Mouse (Mus musculus): ENCODE measurements around the gene Rab31.

Rab31 gene

DNA sequence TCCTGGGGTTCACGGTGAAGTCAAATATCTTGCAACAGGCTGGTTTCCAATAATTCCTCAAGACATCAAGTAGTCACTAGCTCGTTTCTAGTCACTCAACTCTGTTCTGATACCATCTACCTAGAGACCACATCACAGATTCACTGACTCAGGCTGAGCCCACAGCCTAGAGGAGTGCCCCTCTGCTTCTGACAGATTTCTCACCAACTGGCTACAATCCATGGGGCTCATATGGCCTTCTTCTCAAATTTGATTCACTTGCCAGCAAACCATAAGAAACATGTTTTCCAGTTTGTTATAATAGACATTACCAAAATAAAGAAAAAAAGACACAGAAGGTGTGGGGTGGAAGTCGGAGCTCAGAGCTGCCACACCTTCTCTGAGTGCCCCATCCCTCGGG, 31.0 kb downstream of the Rab31 start:
- DNase-seq (ENCODE audit: extremely low spot score, low read depth, low spot score) = no peak

DNA sequence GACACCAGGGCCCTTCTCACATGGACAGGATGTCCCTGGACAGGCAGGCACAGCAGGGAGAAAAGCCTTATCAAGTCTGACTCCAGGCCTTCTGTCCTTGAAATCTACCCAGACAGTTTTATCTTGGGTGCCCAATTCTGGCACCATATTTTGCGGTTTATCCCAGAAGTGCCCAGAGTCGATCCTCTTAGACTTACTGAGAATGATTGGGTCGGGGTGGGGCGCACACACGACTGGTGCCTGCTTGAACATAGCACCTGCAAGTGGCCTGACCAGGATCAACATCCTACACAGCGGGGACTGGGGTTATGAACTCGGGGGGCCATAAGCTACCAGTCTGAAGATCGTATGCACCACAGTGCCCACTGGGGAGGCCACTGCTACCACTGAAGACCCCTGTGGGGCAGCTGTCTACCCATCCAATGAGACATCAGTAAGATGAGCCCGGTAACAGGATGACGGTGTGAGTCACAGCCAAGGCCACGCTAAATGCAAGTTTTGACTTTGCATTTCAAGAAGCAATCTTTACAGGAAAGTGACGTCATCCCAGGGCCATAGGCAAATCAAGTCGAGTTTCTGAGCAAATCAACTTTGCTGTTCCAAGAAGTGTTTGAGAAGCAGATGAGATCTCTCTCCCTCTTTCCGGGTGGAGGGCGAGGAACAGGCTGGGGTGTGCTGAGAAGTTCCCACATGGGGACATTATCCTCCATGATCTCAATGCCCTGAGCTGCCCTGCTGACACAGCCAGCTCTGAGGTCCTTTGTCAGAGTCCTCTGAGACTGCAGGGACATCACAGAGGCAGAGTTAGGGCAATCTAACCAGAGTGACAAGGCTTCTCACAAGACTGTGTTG, 32.5 kb downstream of the Rab31 start:
- DNase-seq (ENCODE audit: extremely low spot score, low read depth, low spot score) = no peak

GRCm38 (mm10) chr17:65737622-65738021, 34.9 kb downstream of the Rab31 start:
- DNase-seq (ENCODE audit: extremely low spot score, low read depth, low spot score) = no peak

DNA sequence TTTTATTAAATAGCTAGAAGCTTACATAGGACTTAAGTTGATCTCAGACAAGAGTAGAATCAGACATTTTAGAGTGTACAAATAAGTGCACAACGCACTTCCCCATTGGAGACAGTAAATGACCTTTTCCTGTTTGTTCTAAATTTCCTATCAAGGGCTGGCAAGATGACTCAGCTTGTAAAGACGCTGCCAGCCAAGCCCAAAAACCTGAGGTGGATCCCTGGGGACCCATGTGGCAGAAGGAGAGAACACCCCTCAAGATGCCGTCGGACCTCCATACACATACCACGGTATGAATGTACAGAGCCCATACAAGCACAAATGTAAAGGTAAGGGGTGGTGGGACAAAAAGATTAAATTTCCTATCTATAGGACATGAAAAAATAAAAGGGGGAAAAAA, 35.4 kb downstream of the Rab31 start:
- no peak for DNase-seq (ENCODE audit: extremely low spot score, low read depth, low spot score)

- no peak for DNase-seq (ENCODE audit: extremely low spot score, low read depth, low spot score)
Measured at GRCm38 (mm10) chr17:65735088-65735487, 37.5 kb downstream of the Rab31 start.

DNA sequence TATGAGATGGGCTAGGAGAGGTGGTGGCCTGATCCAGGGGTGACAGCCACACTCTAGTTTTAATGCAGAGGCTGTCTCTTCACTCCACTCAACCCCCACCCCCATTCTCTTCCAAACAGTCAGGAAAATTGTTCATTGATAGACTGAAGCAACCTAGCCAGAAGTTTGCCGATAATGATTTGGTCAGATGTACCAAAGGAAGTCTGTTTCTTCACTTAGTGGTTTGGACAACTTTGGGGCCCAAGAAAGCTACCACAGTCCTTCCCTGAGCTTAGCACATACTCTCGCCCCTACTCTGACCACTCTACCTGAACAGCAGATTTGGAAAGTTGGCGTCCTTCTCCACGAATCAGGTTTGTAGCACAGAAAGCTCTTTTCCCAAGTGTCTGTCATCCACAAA, 39.9 kb downstream of the Rab31 start:
- DNase-seq (ENCODE audit: extremely low spot score, low read depth, low spot score) = no peak

- DNase-seq (ENCODE audit: extremely low spot score, low read depth, low spot score) = no peak
Measured at GRCm38 (mm10) chr17:65731710-65732109, 40.8 kb downstream of the Rab31 start.

GRCm38 (mm10) chr17:65729945-65730741, 42.4 kb downstream of the Rab31 start:
- no peak for DNase-seq (ENCODE audit: extremely low spot score, low read depth, low spot score)

DNA sequence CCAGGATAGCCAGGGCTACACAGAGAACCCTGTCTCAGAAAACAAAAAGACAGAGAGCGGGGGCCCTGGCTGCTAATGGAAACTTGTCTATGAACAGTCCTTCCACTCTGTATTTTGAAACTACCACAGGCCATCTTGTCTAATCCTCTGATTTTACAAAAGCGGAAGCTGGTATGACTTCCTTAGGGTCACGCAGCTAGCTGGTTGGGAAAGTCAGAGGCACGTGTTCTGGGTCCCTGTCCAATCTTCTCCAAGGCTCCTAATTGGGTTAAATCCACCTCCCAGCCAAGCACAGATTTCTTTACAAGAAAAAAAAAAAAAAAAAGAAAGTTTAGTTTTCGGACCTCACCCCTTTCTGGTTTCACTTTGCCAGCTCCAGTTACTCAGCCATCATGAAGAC, 45.8 kb downstream of the Rab31 start:
- no peak for DNase-seq (ENCODE audit: extremely low spot score, low read depth, low spot score)

DNA sequence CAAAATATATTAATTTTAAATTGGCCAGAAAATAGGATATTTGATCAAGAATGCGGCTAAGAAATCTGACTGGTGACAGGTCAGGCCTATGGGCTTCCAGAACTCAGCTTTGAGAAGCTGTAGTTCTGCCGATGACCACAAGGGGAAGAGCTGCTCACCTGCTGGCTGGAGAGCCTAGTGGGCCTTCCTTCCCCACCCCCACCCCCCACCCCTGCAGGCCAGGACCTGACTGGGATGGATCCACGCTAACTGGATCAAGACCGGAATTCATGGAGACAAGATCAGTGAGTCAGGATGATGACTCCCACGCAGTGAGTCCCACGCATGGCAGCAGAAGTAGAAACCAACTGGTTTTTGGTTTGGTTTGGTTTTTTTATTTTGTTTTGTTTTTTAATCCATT, 46.3 kb downstream of the Rab31 start:
- no peak for DNase-seq (ENCODE audit: extremely low spot score, low read depth, low spot score)

- DNase-seq (ENCODE audit: extremely low spot score, low read depth, low spot score) = no peak
Measured at GRCm38 (mm10) chr17:65725814-65726213, 46.7 kb downstream of the Rab31 start.

- DNase-seq (ENCODE audit: extremely low spot score, low read depth, low spot score) = no peak
Measured at GRCm38 (mm10) chr17:65725381-65725780, 47.2 kb downstream of the Rab31 start.

- no peak for DNase-seq (ENCODE audit: extremely low spot score, low read depth, low spot score)
Measured at GRCm38 (mm10) chr17:65724254-65724653, 48.3 kb downstream of the Rab31 start.

DNA sequence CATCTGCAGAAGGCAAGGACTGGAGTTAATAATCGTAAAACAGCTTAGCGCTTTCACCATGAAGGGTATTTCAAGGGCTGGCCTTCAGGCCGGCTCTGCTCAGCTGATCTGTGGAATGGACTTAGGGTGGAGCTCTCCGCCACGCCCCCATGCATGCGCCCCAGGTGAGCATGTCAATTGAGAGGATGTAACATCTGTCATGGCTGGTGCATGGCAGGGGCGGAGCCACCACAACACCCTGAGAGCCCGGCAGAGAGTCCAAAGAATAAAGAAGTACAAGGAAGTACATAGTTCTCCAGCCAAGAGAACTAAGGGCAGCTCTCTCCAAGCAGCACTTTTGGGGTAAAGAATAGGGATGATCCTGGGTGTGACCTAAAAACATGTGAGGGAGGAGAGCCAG, 48.9 kb downstream of the Rab31 start:
- DNase-seq (ENCODE audit: extremely low spot score, low read depth, low spot score) = no peak

DNA sequence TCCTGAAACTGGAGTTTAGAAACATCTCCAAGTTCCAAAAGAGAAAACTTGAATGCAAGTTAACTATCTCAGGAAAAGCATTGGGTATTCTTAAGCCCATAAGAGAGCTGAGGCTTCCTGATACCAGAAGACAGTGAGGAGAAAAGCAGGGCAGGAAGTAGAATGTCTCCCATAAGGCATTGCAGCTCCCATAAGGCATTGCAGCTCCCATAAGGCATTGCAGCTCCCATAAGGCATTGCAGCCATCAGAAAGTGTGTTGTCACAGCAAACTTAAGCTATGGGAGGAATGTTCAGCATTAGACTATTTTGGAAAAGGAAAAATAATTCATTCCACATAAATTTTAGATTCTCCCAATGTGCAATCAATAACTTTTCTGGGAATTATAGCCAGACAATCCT, 51.2 kb downstream of the Rab31 start:
- no peak for DNase-seq (ENCODE audit: extremely low spot score, low read depth, low spot score)

GRCm38 (mm10) chr17:65719826-65720225, 52.7 kb downstream of the Rab31 start:
- no peak for DNase-seq (ENCODE audit: extremely low spot score, low read depth, low spot score)

DNA sequence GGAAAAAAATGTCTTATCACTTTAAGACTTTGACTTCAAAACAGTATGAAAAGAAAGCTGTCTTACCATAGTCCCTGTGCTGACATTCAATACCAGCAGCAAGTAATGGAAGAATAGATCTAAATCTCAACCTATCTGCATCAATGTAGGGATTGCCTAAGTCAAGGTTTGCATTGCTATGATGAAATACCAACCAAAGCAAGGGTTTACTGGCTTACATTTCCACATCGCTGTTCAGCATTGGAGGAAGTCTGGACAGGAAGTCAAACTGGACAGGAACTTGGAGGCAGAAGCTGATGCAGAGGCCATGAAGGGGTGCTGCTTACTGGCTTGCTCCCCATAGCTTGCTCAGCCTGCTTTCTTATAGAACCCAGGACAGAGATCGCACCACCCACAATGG, 54.0 kb downstream of the Rab31 start:
- no peak for DNase-seq (ENCODE audit: extremely low spot score, low read depth, low spot score)

GRCm38 (mm10) chr17:65717658-65718199, 54.8 kb downstream of the Rab31 start:
- DNase-seq (ENCODE audit: extremely low spot score, low read depth, low spot score) = no peak

DNA sequence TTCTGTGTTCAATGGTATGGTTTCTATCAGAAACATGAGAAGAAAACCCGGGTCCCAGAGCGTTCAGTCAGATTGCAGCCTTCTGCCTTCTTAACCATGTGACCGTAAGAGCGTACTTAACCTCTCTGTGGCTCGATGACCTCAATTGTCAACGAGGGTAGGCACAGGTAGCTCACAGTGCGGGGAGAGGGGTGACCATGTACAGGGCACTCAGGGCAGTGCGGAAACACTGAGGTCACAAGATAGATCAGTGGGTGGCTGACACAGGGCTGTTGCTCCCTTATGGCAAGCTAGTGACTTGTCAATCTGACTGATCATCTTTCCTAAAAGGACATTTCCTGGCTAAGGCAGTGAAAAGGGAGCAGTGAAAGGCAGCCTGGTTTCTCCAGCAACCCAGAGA, 58.5 kb downstream of the Rab31 start:
- DNase-seq (ENCODE audit: extremely low spot score, low read depth, low spot score) = no peak

GRCm38 (mm10) chr17:65712861-65713535, 59.6 kb downstream of the Rab31 start:
- no peak for DNase-seq (ENCODE audit: extremely low spot score, low read depth, low spot score)

DNA sequence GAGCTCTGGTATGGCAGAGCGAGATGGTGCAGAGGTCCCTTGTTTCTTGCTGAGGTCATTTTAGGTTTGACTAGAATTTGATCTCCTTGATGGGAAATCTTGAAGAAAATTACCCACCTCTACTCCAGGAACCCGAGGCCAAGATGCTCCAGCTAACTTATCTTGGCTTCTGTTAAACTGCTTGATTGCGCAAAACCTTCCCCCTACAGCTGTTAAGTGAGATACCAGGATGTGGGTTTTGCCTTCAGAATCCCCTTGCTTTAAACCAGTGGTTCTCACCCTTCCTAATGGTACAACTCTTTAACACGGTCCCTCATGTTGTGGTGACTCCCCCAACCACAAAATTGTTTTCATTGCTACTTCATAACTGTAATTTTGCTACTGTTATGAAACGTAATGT, 60.8 kb downstream of the Rab31 start:
- no peak for DNase-seq (ENCODE audit: extremely low spot score, low read depth, low spot score)
